In genomic region chr5:28318671-28319070, GRCm38 (mm10) we compare ENCODE assay signal across 8 mouse cellular contexts. TPM values are rescaled to one million over a fixed set of nuclear protein-coding genes. Genes with fewer than 3 reads are reported as not detected.
DNase-seq lines count a peak whose midpoint lies in the region; ATAC-seq and TF ChIP-seq lines count a peak whose summit lies in the region.

No protein-coding gene starts in this region.

- no peaks in the 10 kb centered on the region for H3K27me3 ChIP-seq in heart, embryonic 11.5 days (ENCODE audit: control insufficient read depth, insufficient read depth, low read length)
- no peaks in the 10 kb centered on the region for H3K27me3 ChIP-seq in E14TG2a.4 (ENCODE audit: insufficient read depth, low read length)
- no peaks in the 10 kb centered on the region for H3K27me3 ChIP-seq in forebrain, embryonic 16.5 days (replicated peaks; ENCODE audit: control insufficient read depth, insufficient read depth, low read length)
- H3K27me3 ChIP-seq in liver, postnatal 0 days (ENCODE audit: insufficient read depth, low read length): no peaks in the 10 kb centered on the region

- DNase-seq in heart, postnatal 10 days: no peak
- DNase-seq in liver, postnatal 0 days: no peak
- DNase-seq in urinary bladder, postnatal 14 days (ENCODE audit: low spot score): no peak
- DNase-seq in thymus, postnatal 25 days: no peak

- peak overlapping the region; percentile 76; the same call in 1 of the 2 replicates for H3K4me3 ChIP-seq in heart, embryonic 11.5 days (ENCODE audit: low read depth, low read length)
- peak overlapping the region; percentile 92 for H3K4me3 ChIP-seq in E14TG2a.4 (replicated peaks; ENCODE audit: low read length)
- H3K4me3 ChIP-seq in forebrain, embryonic 16.5 days (replicated peaks; ENCODE audit: low read length): peak overlapping the region; percentile 28
- peak overlapping the region; percentile 98 for H3K4me3 ChIP-seq in liver, postnatal 0 days (ENCODE audit: low read depth, low read length)

- TF ChIP-seq EP300 in liver, postnatal 0 days (IDR thresholded peaks at IDR 0.05; ENCODE audit: low read depth): no peak

- ATAC-seq in heart, embryonic 11.5 days (replicated peaks; ENCODE audit: insufficient number of reproducible peaks, low FRiP score, low TSS enrichment): no peak
- no peak for ATAC-seq in forebrain, embryonic 16.5 days
- no peak for ATAC-seq in liver, postnatal 0 days
- ATAC-seq in CD4-positive, CD25-positive, alpha-beta regulatory T cell, adult 4 months: no peak

- no peak for TF ChIP-seq CTCF in E14TG2a.4 (conservative IDR thresholded peaks at IDR 0.05; ENCODE audit: low read length)
- no peak for TF ChIP-seq CTCF in liver, postnatal 0 days (IDR thresholded peaks at IDR 0.05; ENCODE audit: low read depth)

- 78% methylated on average over 2 of the region's 2 CpGs for WGBS in heart, embryonic 11.5 days (ENCODE audit: insufficient replicate concordance)
- 55% methylated on average over 2 of the region's 2 CpGs for WGBS in forebrain, embryonic 16.5 days
- WGBS in liver, postnatal 0 days (ENCODE audit: insufficient replicate concordance): 58% methylated on average over 2 of the region's 2 CpGs

- 0 out of 2 replicates have a peak overlapping the region, but pooled peaks have one; percentile 22 for H3K9ac ChIP-seq in heart, embryonic 11.5 days (ENCODE audit: low read depth, low read length)
- peak overlapping the region; percentile 19; the same call in 1 of the 2 replicates for H3K9ac ChIP-seq in forebrain, embryonic 16.5 days (replicated peaks; ENCODE audit: low read depth, low read length)
- peak overlapping the region; percentile 31; the same call in 1 of the 2 replicates for H3K9ac ChIP-seq in liver, postnatal 0 days (replicated peaks)

- H3K36me3 ChIP-seq in heart, embryonic 11.5 days (ENCODE audit: control insufficient read depth, insufficient read depth, low read length): no peaks in the 10 kb centered on the region
- peaks cover 28% of the 10 kb centered on the region for H3K36me3 ChIP-seq in E14TG2a.4 (ENCODE audit: insufficient read depth, low read length)
- H3K36me3 ChIP-seq in forebrain, embryonic 16.5 days (ENCODE audit: control insufficient read depth, insufficient read depth): no peaks in the 10 kb centered on the region
- no peaks in the 10 kb centered on the region for H3K36me3 ChIP-seq in liver, postnatal 0 days (replicated peaks; ENCODE audit: insufficient read depth, low read length)

- peaks cover 4% of the 10 kb centered on the region for H3K4me1 ChIP-seq in heart, embryonic 11.5 days (ENCODE audit: control insufficient read depth, insufficient read depth, low read length)
- H3K4me1 ChIP-seq in E14TG2a.4 (replicated peaks; ENCODE audit: low read depth, low read length): peaks cover 49% of the 10 kb centered on the region
- peaks cover 25% of the 10 kb centered on the region for H3K4me1 ChIP-seq in forebrain, embryonic 16.5 days (replicated peaks; ENCODE audit: control insufficient read depth, insufficient read depth, low read length)
- peaks cover 23% of the 10 kb centered on the region for H3K4me1 ChIP-seq in liver, postnatal 0 days (ENCODE audit: insufficient read depth)

- no peaks in the 10 kb centered on the region for H3K9me3 ChIP-seq in heart, embryonic 11.5 days (replicated peaks; ENCODE audit: control insufficient read depth, low read length)
- no peaks in the 10 kb centered on the region for H3K9me3 ChIP-seq in E14TG2a.4 (ENCODE audit: low read length)
- no peaks in the 10 kb centered on the region for H3K9me3 ChIP-seq in forebrain, embryonic 16.5 days (ENCODE audit: control insufficient read depth, low read length)
- no peaks in the 10 kb centered on the region for H3K9me3 ChIP-seq in liver, postnatal 0 days (ENCODE audit: low read length)

- intact Hi-C loops in heart, postnatal 10 days (cut with DNase I): no loop called here

- no peak overlapping the region for H3K27ac ChIP-seq in heart, embryonic 11.5 days (ENCODE audit: low read depth, low read length)
- H3K27ac ChIP-seq in forebrain, embryonic 16.5 days (ENCODE audit: low read length): no peak overlapping the region
- 0 out of 2 replicates have a peak overlapping the region, but pooled peaks have one; percentile 3 for H3K27ac ChIP-seq in liver, postnatal 0 days (ENCODE audit: low read depth)

- peak overlapping the region; percentile 81 for H3K4me2 ChIP-seq in heart, embryonic 11.5 days
- H3K4me2 ChIP-seq in forebrain, embryonic 16.5 days (ENCODE audit: low read length): peak overlapping the region; percentile 74
- peak overlapping the region; percentile 93 for H3K4me2 ChIP-seq in liver, postnatal 0 days (ENCODE audit: low read depth, low read length)

RNA-seq across cellular contexts. Expression of gene Rbm33, which starts 1.8 kb away (rescaled TPM):
- 12.3 and 16.1 TPM in 2 replicates for polyA plus RNA-seq in heart, embryonic 11.5 days (2014; fragmentation: Nextera tagmentation; extraction: Ambion mirVana)
- 10 to 100 TPM; 37.6 to 40.9 TPM for total RNA-seq in heart, postnatal 10 days (2021)
- polyA plus RNA-seq in forebrain, embryonic 16.5 days (2015; fragmentation: Nextera tagmentation; extraction: Ambion mirVana): 18.8 and 19.2 TPM in 2 replicates
- 4.4 and 5.4 TPM in 2 replicates for polyA plus RNA-seq in liver, postnatal 0 days (2015; fragmentation: Nextera tagmentation; extraction: Ambion mirVana)
- 10 to 100 TPM; 13.2 to 13.5 TPM for polyA plus RNA-seq in CD4-positive, CD25-positive, alpha-beta regulatory T cell, adult 4 months (2017; shearing (Covaris generic))

Comparison
In these comparisons a context has a peak if more than half of its experiments do, and no peak if none do; other contexts are left out.
1. H3K4me3 ChIP-seq: peak in every context shown above with its lines; median percentile 98 in liver, postnatal 0 days; 92 in E14TG2a.4; 76 in heart, embryonic 11.5 days; 28 in forebrain, embryonic 16.5 days.